Mouse (Mus musculus) heart, adult 9 months (tissue): Measurements from ENCODE around the gene Dazap1.

Source experiments
- DNase-seq, 2 experiments: peaks; one replicate each; pipeline ENCODE4 v3.0.0; 2022; ENCODE audit warnings: low spot score in 2 of 2

Dazap1 gene

GRCm38 (mm10) chr10:80321670-80322581 lies 60.6 kb downstream of the Dazap1 start:
- DNase-seq = no peak

GRCm38 (mm10) chr10:80322811-80323211 lies 61.5 kb downstream of the Dazap1 start:
- DNase-seq = no peak

DNA sequence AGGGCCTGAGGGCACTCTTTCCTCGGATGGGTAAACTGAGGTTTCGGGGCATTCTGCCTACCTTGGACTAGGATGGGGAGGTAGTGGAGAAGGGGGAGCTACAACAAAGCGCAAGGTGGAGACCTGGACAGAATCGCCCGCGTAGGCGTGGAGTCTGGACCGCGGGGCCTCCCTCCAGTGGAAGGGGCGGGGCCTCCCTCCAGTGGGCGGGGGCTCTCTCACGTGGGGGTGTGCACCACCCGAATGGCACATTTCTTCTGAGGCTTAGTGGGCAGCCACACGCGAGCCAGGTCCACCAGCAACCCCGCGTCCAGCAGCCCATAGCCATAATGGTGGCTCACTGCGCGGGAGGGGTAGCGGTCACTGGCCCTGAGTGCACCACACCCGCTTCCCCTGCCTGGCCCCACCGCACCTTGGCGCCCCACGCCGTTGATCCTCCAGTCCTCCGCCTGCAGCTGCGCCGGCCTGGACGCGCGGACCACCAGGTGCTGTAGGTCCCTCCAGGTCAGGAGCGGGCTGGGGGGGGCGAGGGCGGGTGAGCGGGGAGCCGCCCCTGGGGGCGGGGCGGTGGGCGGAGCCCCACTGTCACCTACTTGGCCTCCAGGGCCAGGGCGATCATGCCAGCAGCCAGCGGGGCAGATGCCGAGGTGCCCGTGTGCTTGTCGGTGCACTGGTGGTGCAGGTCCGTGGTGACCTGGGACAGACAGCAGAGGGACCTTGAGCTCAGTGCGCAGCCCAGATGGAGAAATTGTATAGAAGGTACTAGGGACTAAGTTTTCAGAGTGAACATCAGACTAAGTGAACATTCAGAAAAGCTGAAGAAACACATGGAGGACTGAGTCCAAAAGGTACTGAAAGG lies 62.2 kb downstream of the Dazap1 start:
- peak; percentile 72 to 75 for DNase-seq

- no peak for DNase-seq
Measured at GRCm38 (mm10) chr10:80324120-80325037, 63.1 kb downstream of the Dazap1 start.

DNA sequence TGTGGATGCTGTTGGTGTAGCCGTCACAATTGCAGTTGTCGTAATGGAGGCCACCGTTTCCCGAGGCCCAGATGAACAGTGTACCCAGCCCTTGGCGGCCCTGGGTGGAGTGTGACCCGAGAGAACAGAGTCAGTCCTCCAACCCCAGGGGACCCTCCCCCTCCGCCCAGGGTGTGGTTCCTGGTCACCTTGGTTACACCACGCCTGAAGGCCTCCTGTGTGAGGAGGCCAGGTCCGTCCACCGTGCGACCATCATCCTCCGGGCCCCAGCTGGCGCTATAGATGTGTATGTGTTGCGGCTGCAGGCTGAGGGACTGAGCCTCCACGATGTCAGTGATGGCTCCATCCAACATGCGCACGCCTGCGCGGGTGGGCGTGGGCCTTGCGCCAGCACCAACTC lies 63.8 kb downstream of the Dazap1 start:
- DNase-seq = no peak

DNA sequence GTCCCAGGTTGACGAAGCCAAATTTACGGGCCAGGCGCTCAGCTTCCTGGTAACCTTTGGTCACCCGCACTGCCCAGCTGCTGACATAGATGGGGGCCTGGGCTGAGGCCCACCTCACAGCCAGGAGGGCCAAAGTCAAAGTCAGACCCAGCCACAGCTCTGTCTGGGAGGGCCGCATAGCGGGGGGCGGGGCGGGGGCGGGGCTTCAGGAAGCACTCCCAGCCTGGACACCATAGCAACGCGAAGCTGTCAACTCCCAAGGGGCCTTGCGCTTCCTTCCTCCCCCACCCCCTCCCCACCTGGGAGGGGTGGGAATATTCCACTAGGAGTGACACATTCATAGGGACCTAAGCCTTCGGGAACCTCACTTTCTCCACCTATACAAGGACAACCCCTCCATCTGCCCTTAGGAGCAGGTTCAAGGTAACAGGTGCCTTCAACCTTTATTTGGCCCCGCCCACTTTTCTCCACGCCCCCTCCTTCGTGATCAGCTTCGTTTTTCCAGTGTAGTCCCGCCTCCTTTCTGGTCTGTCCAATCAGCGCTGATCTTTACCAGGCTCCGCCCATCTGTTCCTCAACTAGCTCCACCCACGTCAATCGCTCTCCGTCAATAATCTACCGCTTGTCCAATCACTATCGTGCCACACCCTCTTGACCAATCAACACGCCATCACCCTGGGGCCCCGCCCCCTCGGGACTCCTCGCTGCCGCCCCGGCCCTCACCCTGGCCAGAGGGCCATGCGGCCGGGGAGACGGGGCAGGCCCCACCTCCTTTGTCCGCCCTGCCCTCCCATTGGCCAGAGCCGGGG lies 68.2 kb downstream of the Dazap1 start, which contains the start of the genes Pcsk4 and Reep6:
Pcsk4 (minus strand) TSS at position 226 of the 809 bp plus-strand sequence.
Reep6 (plus strand) TSS at position 681 of the 809 bp plus-strand sequence.
- peak; percentile 93 to 94 for DNase-seq

- DNase-seq = no peak
Measured at GRCm38 (mm10) chr10:80330084-80330483, 68.8 kb downstream of the Dazap1 start.

DNA sequence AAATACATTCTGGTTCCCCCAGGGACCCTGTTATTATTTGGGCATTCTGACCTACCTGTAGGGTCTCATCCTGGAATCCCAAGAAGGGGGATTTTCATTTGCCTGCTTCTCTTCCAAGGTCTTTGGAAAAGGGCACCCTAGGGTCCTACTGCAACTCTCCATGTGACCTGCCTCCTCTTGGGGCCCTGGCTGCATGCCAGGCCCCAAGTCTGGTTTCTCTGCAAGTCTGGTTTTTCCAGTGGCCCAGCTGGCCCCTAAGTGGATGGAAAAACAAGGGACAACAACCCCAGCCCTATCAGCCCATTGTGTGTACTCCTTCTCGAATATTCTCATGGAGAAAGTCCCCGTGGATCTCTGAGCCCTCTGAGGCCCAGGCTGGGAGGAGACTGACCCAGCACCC lies 69.6 kb downstream of the Dazap1 start:
- DNase-seq = no peak

GRCm38 (mm10) chr10:80331636-80332524 lies 70.6 kb downstream of the Dazap1 start:
- no peak for DNase-seq

- DNase-seq = no peak
Measured at GRCm38 (mm10) chr10:80332525-80332989, 71.3 kb downstream of the Dazap1 start.

- DNase-seq = no peak
Measured at GRCm38 (mm10) chr10:80336263-80336662, 75.0 kb downstream of the Dazap1 start.
